Mouse (Mus musculus): ENCODE results near the gene Atp6v0a4.

DNA sequence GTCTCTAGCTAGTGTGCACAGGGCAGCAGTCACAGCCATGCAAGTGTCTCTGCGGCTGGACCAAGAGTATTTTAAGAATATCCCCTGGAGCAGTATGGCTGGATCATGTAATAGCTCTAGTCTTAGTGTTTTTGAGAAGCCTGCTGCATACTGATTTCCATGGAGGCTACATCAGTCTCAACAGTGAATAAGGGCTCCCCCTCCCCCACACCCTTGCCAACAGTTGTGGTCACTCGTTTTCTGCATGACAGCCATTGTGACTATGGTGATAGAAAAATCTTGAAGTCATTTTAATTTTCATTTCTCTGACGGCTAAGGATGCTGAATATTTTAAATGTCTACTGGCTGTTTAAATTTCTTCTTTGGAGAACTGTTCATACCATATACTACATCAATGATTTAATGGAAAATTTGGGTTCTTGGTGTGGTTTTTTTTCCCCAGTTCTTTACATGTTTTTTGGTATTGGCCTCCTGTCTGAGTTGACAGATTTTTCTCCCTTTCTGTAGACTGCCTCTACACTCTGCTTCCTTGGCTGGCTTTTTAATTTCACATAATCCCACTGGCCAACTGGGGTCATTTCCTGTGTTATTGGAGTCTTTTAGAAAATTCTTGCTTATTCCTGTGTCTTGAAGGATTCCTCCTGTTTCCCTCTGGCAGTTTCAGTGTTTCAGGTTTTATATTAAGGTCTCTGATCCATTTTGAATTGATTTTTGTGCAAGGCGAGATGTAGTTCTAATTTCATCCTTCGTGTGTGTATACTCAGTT lies 91.4 kb downstream of the Atp6v0a4 start:
- TF ChIP-seq HCFC1 (IDR thresholded peaks at IDR 0.05; ENCODE audit: borderline replicate concordance, insufficient read depth, low read length) (no peak), MAFK (IDR thresholded peaks at IDR 0.05; ENCODE audit: insufficient read depth, low read depth, low read length) (no peak)

Data from ES-E14 (cell line).